Mouse (Mus musculus) C2C12 (cell line): ENCODE measurements around the gene Gpatch2. TPM values are rescaled to one million over a fixed set of nuclear protein-coding genes. Genes with fewer than 3 reads are reported as not detected.

ENCODE experiments used
- H3K27me3 ChIP-seq: one replicate; pipeline ENCODE4 v1.6.1; 2011; ENCODE audit not compliant: control insufficient read depth, insufficient read depth, insufficient read length
- H3K36me3 ChIP-seq: one replicate; pipeline ENCODE4 v1.6.1; 2011; ENCODE audit not compliant: control insufficient read depth, insufficient read depth
- H3K4me3 ChIP-seq: one replicate; pipeline ENCODE4 v1.5.1; 2011; ENCODE audit warnings: mild to moderate bottlenecking, control low read depth; ENCODE audit not compliant: poor library complexity, insufficient read depth, severe bottlenecking
- H3K79me2 ChIP-seq: one replicate; pipeline ENCODE4 v1.6.1; 2011; ENCODE audit not compliant: control insufficient read depth, insufficient read depth
- H3K79me3 ChIP-seq: one replicate; pipeline ENCODE4 v1.6.1; 2011; ENCODE audit warnings: low read depth, control low read depth
- H3ac ChIP-seq: one replicate; pipeline ENCODE3; 2011; ENCODE audit warnings: low read depth; ENCODE audit not compliant: control insufficient read depth, insufficient read length
- CEBPB ChIP-seq: IDR thresholded peaks from one replicate; pipeline ENCODE4 v1.6.1; 2011; ENCODE audit warnings: low read depth, mild to moderate bottlenecking, control low read depth, moderate library complexity
- CTCF ChIP-seq: IDR thresholded peaks from one replicate; pipeline ENCODE4 v1.5.1; 2011; ENCODE audit not compliant: control insufficient read depth, insufficient read depth, insufficient read length
- FOSL1 ChIP-seq: IDR thresholded peaks from one replicate; pipeline ENCODE4 v1.8.0; 2011; ENCODE audit warnings: mild to moderate bottlenecking, low read length; ENCODE audit not compliant: poor library complexity, insufficient read depth, severe bottlenecking
- MAX ChIP-seq: IDR thresholded peaks from one replicate; pipeline ENCODE4 v1.6.1; 2011; ENCODE audit warnings: mild to moderate bottlenecking, control low read depth
- MYOD1 ChIP-seq: IDR thresholded peaks from one replicate; pipeline ENCODE4 v1.6.1; 2011; ENCODE audit warnings: low read depth; ENCODE audit not compliant: control insufficient read depth, insufficient read length
- MYOG ChIP-seq: IDR thresholded peaks from one replicate; pipeline ENCODE4 v1.6.1; 2011; ENCODE audit not compliant: control insufficient read depth, insufficient read length; ENCODE audit errors: extremely low read depth
- USF1 ChIP-seq: IDR thresholded peaks from one replicate; pipeline ENCODE4 v1.6.1; 2011; ENCODE audit warnings: low read depth, mild to moderate bottlenecking, control low read depth, moderate library complexity
- polyA plus RNA-seq: library from polyadenylated mRNA; unstranded; fragments of >200 nt; fragmentation: generic; extraction: Trizol; gene quantifications from one replicate; pipeline ENCODE4 v1.2.1, GENCODE M21; 2012; ENCODE audit warnings: missing spikeins

Gpatch2 gene
- polyA plus RNA-seq, 1 experiment: 4.6 TPM

- H3K4me3 ChIP-seq: no peak overlapping the region
- TF ChIP-seq CEBPB (no peak), MYOD1 (no peak), CTCF (no peak), FOSL1 (no peak), MYOG (no peak), USF1 (no peak), MAX (no peak)
- H3ac ChIP-seq: no peak overlapping the region
- no peaks in the 10 kb centered on the region for H3K36me3 ChIP-seq
- H3K79me3 ChIP-seq: no peaks in the 10 kb centered on the region
- H3K27me3 ChIP-seq: no peaks in the 10 kb centered on the region
- no peaks in the 10 kb centered on the region for H3K79me2 ChIP-seq
Measured at GRCm38 (mm10) chr1:187258756-187259155, 43.4 kb downstream of the Gpatch2 start.

- no peaks in the 10 kb centered on the region for H3K79me3 ChIP-seq
- H3K4me3 ChIP-seq: no peak overlapping the region
- peaks cover 7% of the 10 kb centered on the region for H3K79me2 ChIP-seq
- H3K27me3 ChIP-seq: no peaks in the 10 kb centered on the region
- H3ac ChIP-seq: no peak overlapping the region
- H3K36me3 ChIP-seq: no peaks in the 10 kb centered on the region
- TF ChIP-seq MYOD1 (no peak), FOSL1 (no peak), CEBPB (no peak), CTCF (no peak), USF1 (no peak), MYOG (no peak), MAX (no peak)
Measured at GRCm38 (mm10) chr1:187267601-187268000, 52.3 kb downstream of the Gpatch2 start.

- H3K79me3 ChIP-seq: peaks cover under 1% of the 10 kb centered on the region
- peaks cover 7% of the 10 kb centered on the region for H3K79me2 ChIP-seq
- H3K36me3 ChIP-seq: no peaks in the 10 kb centered on the region
- H3K4me3 ChIP-seq: no peak overlapping the region
- H3K27me3 ChIP-seq: no peaks in the 10 kb centered on the region
- H3ac ChIP-seq: no peak overlapping the region
- no peak for TF ChIP-seq MYOD1
- no peak for TF ChIP-seq FOSL1
- no peak for TF ChIP-seq USF1
- TF ChIP-seq MYOG: no peak
- no peak for TF ChIP-seq CTCF
- no peak for TF ChIP-seq MAX
- no peak for TF ChIP-seq CEBPB
Measured at GRCm38 (mm10) chr1:187270318-187271247, 55.3 kb downstream of the Gpatch2 start.

GRCm38 (mm10) chr1:187277324-187277723 lies 62.0 kb downstream of the Gpatch2 start:
- no peak overlapping the region for H3ac ChIP-seq
- H3K79me2 ChIP-seq: no peaks in the 10 kb centered on the region
- H3K36me3 ChIP-seq: no peaks in the 10 kb centered on the region
- no peak overlapping the region for H3K4me3 ChIP-seq
- no peaks in the 10 kb centered on the region for H3K27me3 ChIP-seq
- H3K79me3 ChIP-seq: peaks cover 1% of the 10 kb centered on the region
- no peak for TF ChIP-seq FOSL1
- no peak for TF ChIP-seq CEBPB
- TF ChIP-seq MAX: no peak
- no peak for TF ChIP-seq CTCF
- TF ChIP-seq USF1: no peak
- TF ChIP-seq MYOD1: no peak
- TF ChIP-seq MYOG: no peak

GRCm38 (mm10) chr1:187278472-187278871 lies 63.2 kb downstream of the Gpatch2 start:
- no peaks in the 10 kb centered on the region for H3K36me3 ChIP-seq
- H3K27me3 ChIP-seq: no peaks in the 10 kb centered on the region
- H3K4me3 ChIP-seq: no peak overlapping the region
- H3K79me3 ChIP-seq: peaks cover 1% of the 10 kb centered on the region
- no peaks in the 10 kb centered on the region for H3K79me2 ChIP-seq
- no peak for TF ChIP-seq MAX
- TF ChIP-seq FOSL1: no peak
- TF ChIP-seq MYOD1: peak; percentile 15
- no peak for TF ChIP-seq USF1
- TF ChIP-seq CEBPB: no peak
- no peak for TF ChIP-seq CTCF
- TF ChIP-seq MYOG: no peak
- no peak overlapping the region for H3ac ChIP-seq

GRCm38 (mm10) chr1:187279776-187280175 lies 64.5 kb downstream of the Gpatch2 start:
- no peak overlapping the region for H3K4me3 ChIP-seq
- H3K27me3 ChIP-seq: no peaks in the 10 kb centered on the region
- no peak overlapping the region for H3ac ChIP-seq
- no peaks in the 10 kb centered on the region for H3K79me2 ChIP-seq
- H3K79me3 ChIP-seq: peaks cover 1% of the 10 kb centered on the region
- TF ChIP-seq MYOG (no peak), CEBPB (no peak), CTCF (no peak), MAX (no peak), USF1 (no peak), MYOD1 (no peak), FOSL1 (no peak)
- H3K36me3 ChIP-seq: no peaks in the 10 kb centered on the region
